In genomic region chr5:41884563-41884962, GRCm38 (mm10) we compare ENCODE assay signal across 9 mouse cellular contexts. TPM values are rescaled to one million over a fixed set of nuclear protein-coding genes. Genes with fewer than 3 reads are reported as not detected.
DNase-seq lines count a peak whose midpoint lies in the region; ATAC-seq and TF ChIP-seq lines count a peak whose summit lies in the region.
"Had no signal": no experiment of that assay in that cellular context is flagged by ENCODE, and none has a peak within 500 bp of the region (broad histone marks: within the 10 kb centered on the region; RNA-seq: fewer than 3 reads in every experiment).

No protein-coding gene starts in this region.

- POLR2A ChIA-PET in Patski (lab: Charles Lee): no interaction called here

- H3K27ac ChIP-seq in heart, embryonic 16.5 days (ENCODE audit: low read length): no peak overlapping the region
- no peak overlapping the region for H3K27ac ChIP-seq in heart, embryonic 12.5 days (ENCODE audit: poor library complexity, severe bottlenecking)

- H3K36me3 ChIP-seq in heart, embryonic 16.5 days (ENCODE audit: control insufficient read depth, insufficient read depth): no peaks in the 10 kb centered on the region
- H3K36me3 ChIP-seq in heart, embryonic 12.5 days: no peaks in the 10 kb centered on the region

- CTCF ChIA-PET in Patski (lab: Charles Lee): no interaction called here

- H3K4me2 ChIP-seq in heart, embryonic 16.5 days (ENCODE audit: low read depth, low read length): peak overlapping the region; percentile 23
- no peak overlapping the region for H3K4me2 ChIP-seq in heart, embryonic 12.5 days

- H3K9ac ChIP-seq in heart, embryonic 16.5 days (ENCODE audit: low read length): no peak overlapping the region
- H3K9ac ChIP-seq in heart, embryonic 12.5 days: no peak overlapping the region

- H3K9me3 ChIP-seq in heart, embryonic 16.5 days (replicated peaks; ENCODE audit: control insufficient read depth, low read length): no peaks in the 10 kb centered on the region
- no peaks in the 10 kb centered on the region for H3K9me3 ChIP-seq in heart, embryonic 12.5 days (replicated peaks)

- peaks cover 2% of the 10 kb centered on the region; the same call in 1 of the 2 replicates for H3K27me3 ChIP-seq in heart, embryonic 16.5 days (ENCODE audit: control insufficient read depth, insufficient read depth, low read length)
- no peaks in the 10 kb centered on the region; the same call in 1 of the 2 replicates for H3K27me3 ChIP-seq in heart, embryonic 12.5 days (replicated peaks)
- no peaks in the 10 kb centered on the region for H3K27me3 ChIP-seq in Patski

- no peak; the same call in 1 of the 2 replicates for ATAC-seq in heart, embryonic 16.5 days (replicated peaks; ENCODE audit: extremely low read depth, insufficient read depth, low FRiP score)
- no peak for ATAC-seq in heart, embryonic 12.5 days (ENCODE audit: insufficient number of reproducible peaks, low FRiP score)
- ATAC-seq in Patski: no peak
- peak; percentile 45; the same call in 1 of the 2 replicates for ATAC-seq in megakaryocyte, adult 5-6 weeks (ENCODE audit: poor library complexity, severe bottlenecking)

- no peaks in the 10 kb centered on the region for H3K4me1 ChIP-seq in heart, embryonic 16.5 days (ENCODE audit: control insufficient read depth, insufficient read depth, low read length)
- H3K4me1 ChIP-seq in heart, embryonic 12.5 days (replicated peaks): no peaks in the 10 kb centered on the region

- H3K4me3 ChIP-seq in heart, embryonic 16.5 days (ENCODE audit: low read length): no peak overlapping the region
- no peak overlapping the region for H3K4me3 ChIP-seq in heart, embryonic 12.5 days
- H3K4me3 ChIP-seq: myocyte had no signal

- peak; percentile 65 for TF ChIP-seq CTCF in Patski (IDR thresholded peaks at IDR 0.05)

- 16% methylated on average over 12 of the region's 12 CpGs for WGBS in heart, embryonic 16.5 days
- WGBS in heart, embryonic 12.5 days: 16% methylated on average over 12 of the region's 12 CpGs

- in situ Hi-C loops in Patski (cut with MboI; ENCODE audit: low pct_unique_long_range_greater_than_20kb): loop anchor here (5.0 to 25.0 kb wide), 3 partner anchors 1350 to 1753 kb away; partner anchors contain the start of gene Cpeb2

- DNase-seq in Patski (ENCODE audit: low read depth, low spot score): no peak
- peak; percentile 56 to 83 for DNase-seq in cerebellum, postnatal 25 days
- DNase-seq in heart, postnatal 4 days: peak; percentile 70
- DNase-seq in layer of hippocampus, postnatal 10 days (ENCODE audit: low spot score in 2 of 2): peak; percentile 65 to 70
- DNase-seq in spleen, postnatal 4 days (ENCODE audit: low spot score in 2 of 2): peak; percentile 15 to 70

RNA-seq across cellular contexts. Expression of gene Bod1l, which starts 40.4 kb away (rescaled TPM):
- polyA plus RNA-seq in heart, embryonic 16.5 days (2015; fragmentation: Nextera tagmentation; extraction: Ambion mirVana): 12.7 and 14.0 TPM in 2 replicates
- 15.9 and 17.4 TPM in 2 replicates for polyA plus RNA-seq in heart, embryonic 12.5 days (2016; fragmentation: Nextera tagmentation; extraction: Ambion mirVana)
- 26.5 TPM for polyA plus RNA-seq in Patski (2021)
- total RNA-seq in heart, postnatal 4 days (2021): 10 to 100 TPM; 17.0 to 17.8 TPM
- 10 to 100 TPM; 32.8 to 34.9 TPM for total RNA-seq in layer of hippocampus, postnatal 10 days (2021)
- 27.1 and 38.1 TPM in 2 replicates for total RNA-seq in megakaryocyte, adult 5-6 weeks (2015)
- total RNA-seq in megakaryocyte, adult 5-6 weeks (2017): 35.8 and 39.1 TPM in 2 replicates
